Mouse (Mus musculus) embryonic facial prominence, embryonic 10.5 days (tissue): ENCODE measurements around the gene Ptchd1. TPM values are rescaled to one million over a fixed set of nuclear protein-coding genes. Genes with fewer than 3 reads are reported as not detected.

ENCODE experiments used
- DNase-seq: peaks from one replicate; pipeline ENCODE4 v3.0.0-alpha.2; 2017; ENCODE audit warnings: low spot score
- H3K27ac ChIP-seq: fragments of 300-500 bp; sonication (generic); replicated peaks from 2 replicates; pipeline ENCODE4 v1.5.1; 2016; ENCODE audit warnings: mild to moderate bottlenecking
- H3K27me3 ChIP-seq: fragments of 300-500 bp; sonication (generic); replicated peaks from 2 replicates; pipeline ENCODE4 v1.6.1; 2016; ENCODE audit warnings: low read depth, mild to moderate bottlenecking; ENCODE audit not compliant: poor library complexity, severe bottlenecking
- H3K36me3 ChIP-seq: fragments of 300-500 bp; sonication (generic); replicated peaks from 2 replicates; pipeline ENCODE4 v1.6.1; 2016; ENCODE audit warnings: mild to moderate bottlenecking, moderate library complexity
- H3K4me1 ChIP-seq: fragments of 300-500 bp; sonication (generic); 2 replicates; pipeline ENCODE4 v1.6.1; 2016
- H3K4me3 ChIP-seq: fragments of 300-500 bp; sonication (generic); 2 replicates; pipeline ENCODE4 v1.5.1; 2016; ENCODE audit warnings: mild to moderate bottlenecking, moderate library complexity
- H3K9me3 ChIP-seq: fragments of 300-500 bp; sonication (generic); 2 replicates; pipeline ENCODE4 v1.6.1; 2016; ENCODE audit warnings: mild to moderate bottlenecking
- WGBS: fragments of 180-500 bp; shearing (Covaris S2); methylation state at CpG from one replicate; pipeline ENCODE4 v1.1.7; 2016; 5-methylcytosine and 5-hydroxymethylcytosine counted together
- polyA plus RNA-seq: library from polyadenylated mRNA; unstranded; fragments of >200 nt; fragmentation: Nextera tagmentation; extraction: Ambion mirVana; gene quantifications from 2 replicates; pipeline ENCODE4 v1.2.1, GENCODE M21; 2016

The Ptchd1 gene
- polyA plus RNA-seq, 1 experiment from 2014 or later = 1.7 TPM

DNA sequence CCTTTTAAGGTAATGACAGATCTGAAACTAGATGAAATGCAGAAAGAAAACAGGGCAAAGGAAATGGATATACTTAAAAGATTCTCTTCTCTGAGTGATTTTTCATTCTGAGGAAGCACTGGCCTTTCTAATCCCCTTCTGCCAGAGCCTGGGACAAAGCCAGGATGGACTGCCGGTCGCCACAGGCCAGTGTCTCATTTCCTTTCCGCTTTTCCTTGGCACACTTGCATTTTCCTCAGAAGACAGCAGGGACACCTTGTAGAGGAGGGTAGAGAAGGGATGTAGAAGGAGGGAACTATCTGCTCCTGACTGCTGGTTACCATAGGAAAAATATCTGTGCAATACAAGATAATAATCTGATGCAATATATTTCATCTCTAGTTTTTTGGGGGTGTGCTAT is 32.1 kb downstream of the Ptchd1 start:
- Histone ChIP-seq H3K4me3 (no peak overlapping the region), H3K27me3 (no peaks in the 10 kb centered on the region), H3K4me1 (no peaks in the 10 kb centered on the region), H3K27ac (no peak overlapping the region), H3K9me3 (no peaks in the 10 kb centered on the region), H3K36me3 (no peaks in the 10 kb centered on the region)
- DNase-seq = no peak
- WGBS = 67% methylated on average over 3 of the region's 3 CpGs

DNA sequence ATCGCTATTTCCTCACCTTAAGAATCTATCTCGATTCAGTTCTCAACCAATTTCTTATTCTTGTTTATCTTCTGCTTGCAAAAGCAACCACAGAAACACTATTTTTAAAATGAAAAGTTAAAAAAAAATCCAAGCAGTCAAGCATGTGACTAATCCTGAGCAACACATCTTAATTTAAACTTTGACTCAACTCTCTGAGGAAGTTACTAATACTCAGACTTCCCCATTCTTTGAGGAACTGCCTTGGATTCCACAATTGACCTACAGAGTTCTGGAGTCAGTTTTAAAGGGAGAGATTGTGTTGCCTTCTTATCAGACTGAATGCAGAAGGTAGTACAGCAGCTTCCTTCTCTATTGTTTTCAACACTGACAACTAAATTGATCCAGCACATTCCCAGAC is 39.0 kb downstream of the Ptchd1 start:
- H3K4me1 ChIP-seq = no peaks in the 10 kb centered on the region
- WGBS = 87% methylated on average over 2 of the region's 2 CpGs
- H3K9me3 ChIP-seq = no peaks in the 10 kb centered on the region
- H3K27ac ChIP-seq = no peak overlapping the region
- H3K4me3 ChIP-seq = no peak overlapping the region
- no peak for DNase-seq
- H3K27me3 ChIP-seq = no peaks in the 10 kb centered on the region
- no peaks in the 10 kb centered on the region for H3K36me3 ChIP-seq

DNA sequence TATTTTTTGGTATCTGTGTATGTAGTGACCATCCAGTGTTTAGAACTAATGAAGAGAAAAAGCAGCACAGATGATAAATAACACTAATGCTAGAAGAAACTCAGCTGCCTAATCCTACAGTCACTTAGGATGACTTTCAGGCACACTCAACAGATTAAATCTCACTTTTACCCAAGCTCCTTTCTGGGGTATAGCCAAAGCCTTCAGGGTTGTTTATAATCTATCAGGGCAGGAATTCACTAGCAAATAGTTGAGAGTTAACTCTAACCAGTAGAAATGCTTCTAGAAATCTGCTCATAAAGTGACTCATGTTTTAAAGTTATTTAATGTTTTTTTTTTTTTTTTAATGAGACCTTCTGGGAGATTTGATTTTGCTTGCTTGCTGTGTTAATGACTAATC is 43.8 kb downstream of the Ptchd1 start:
- H3K27me3 ChIP-seq = no peaks in the 10 kb centered on the region
- no peaks in the 10 kb centered on the region for H3K36me3 ChIP-seq
- H3K4me3 ChIP-seq = no peak overlapping the region
- no peaks in the 10 kb centered on the region for H3K9me3 ChIP-seq
- H3K4me1 ChIP-seq = no peaks in the 10 kb centered on the region
- no peak overlapping the region for H3K27ac ChIP-seq
- DNase-seq = no peak

DNA sequence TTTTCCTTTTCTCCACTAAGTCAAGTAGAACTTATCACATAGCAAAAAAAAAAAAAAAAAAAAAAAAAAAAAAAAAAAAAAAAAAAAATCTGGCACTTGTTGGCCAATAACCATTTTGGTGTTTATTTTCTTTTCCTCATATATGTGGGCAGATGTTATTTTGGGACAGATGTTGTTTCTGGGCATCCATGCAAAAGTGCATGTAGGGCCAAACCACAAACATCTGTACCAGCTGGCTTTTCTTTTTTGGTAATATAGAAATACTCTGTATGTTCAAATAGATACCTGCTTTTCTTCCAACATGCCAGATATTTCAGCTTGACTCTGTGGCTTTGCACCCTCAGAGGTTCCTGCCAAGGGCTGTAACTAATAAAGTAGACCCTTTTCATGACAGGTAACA is 51.2 kb downstream of the Ptchd1 start:
- H3K4me1 ChIP-seq = no peaks in the 10 kb centered on the region

DNA sequence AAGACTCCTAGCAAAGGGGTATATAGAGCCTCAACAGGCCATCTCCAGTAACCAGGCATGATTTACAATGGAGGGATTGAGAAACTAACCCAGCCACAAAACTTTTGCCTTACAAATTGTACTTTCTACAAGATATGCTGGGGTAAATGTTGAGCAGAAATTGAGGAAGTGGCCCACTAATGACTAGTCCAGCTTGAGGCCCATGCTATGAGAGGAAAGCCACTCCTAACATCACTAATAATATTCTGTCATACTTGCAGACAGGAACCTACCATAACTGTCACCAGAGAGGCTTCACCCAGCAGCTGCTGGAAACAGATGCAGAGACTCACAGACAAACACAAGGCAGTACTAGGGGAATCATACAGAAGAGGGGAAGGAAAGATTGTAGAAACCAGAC is 79.8 kb downstream of the Ptchd1 start:
- Histone ChIP-seq H3K4me1 (no peaks in the 10 kb centered on the region), H3K27ac (no peak overlapping the region), H3K9me3 (no peaks in the 10 kb centered on the region), H3K36me3 (no peaks in the 10 kb centered on the region), H3K4me3 (no peak overlapping the region), H3K27me3 (no peaks in the 10 kb centered on the region)
- no peak for DNase-seq

More for the DNA sequence above, 51.2 kb downstream of the Ptchd1 start:
- Histone ChIP-seq H3K27ac (no peak overlapping the region), H3K36me3 (no peaks in the 10 kb centered on the region), H3K9me3 (no peaks in the 10 kb centered on the region), H3K27me3 (no peaks in the 10 kb centered on the region), H3K4me3 (no peak overlapping the region)
- no peak for DNase-seq

Other genes with a start within 250 kb of the Ptchd1 start
- gene Gm15155, start 927 bp upstream of the Ptchd1 start, polyA plus RNA-seq = not detected in 2 replicates